Mouse (Mus musculus): ENCODE results near the gene Hunk. TPM values are rescaled to one million over a fixed set of nuclear protein-coding genes. Genes with fewer than 3 reads are reported as not detected.

Hunk gene
- polyA plus RNA-seq, 1 experiment, result 0.07 TPM

- Histone ChIP-seq H3K4me3 (replicated peaks) (no peak overlapping the region), H3K4me1 (no peaks in the 10 kb centered on the region), H3K9me3 (no peaks in the 10 kb centered on the region), H3K36me3 (replicated peaks; ENCODE audit: low read length) (no peaks in the 10 kb centered on the region), H3K27me3 (replicated peaks) (peaks cover 17% of the 10 kb centered on the region)
- TF ChIP-seq GATA1 (IDR thresholded peaks at IDR 0.05; ENCODE audit: borderline replicate concordance, low read length) (no peak), FLI1 (IDR thresholded peaks at IDR 0.05; ENCODE audit: low read length) (no peak)
Measured at GRCm38 (mm10) chr16:90360327-90360726, 25.5 kb upstream of the Hunk start.

- no peak overlapping the region for H3K4me3 ChIP-seq (replicated peaks)
- TF ChIP-seq FLI1 (IDR thresholded peaks at IDR 0.05; ENCODE audit: low read length), result no peak
- TF ChIP-seq GATA1 (IDR thresholded peaks at IDR 0.05; ENCODE audit: borderline replicate concordance, low read length), result no peak
- H3K36me3 ChIP-seq (replicated peaks; ENCODE audit: low read length), result no peaks in the 10 kb centered on the region
- peaks cover 15% of the 10 kb centered on the region for H3K27me3 ChIP-seq (replicated peaks)
- H3K4me1 ChIP-seq, result no peaks in the 10 kb centered on the region
- no peaks in the 10 kb centered on the region for H3K9me3 ChIP-seq
Measured at GRCm38 (mm10) chr16:90362926-90363325, 22.9 kb upstream of the Hunk start.

GRCm38 (mm10) chr16:90379897-90380296 lies 5.9 kb upstream of the Hunk start:
- peaks cover 20% of the 10 kb centered on the region for H3K9me3 ChIP-seq
- no peaks in the 10 kb centered on the region for H3K36me3 ChIP-seq (replicated peaks; ENCODE audit: low read length)
- peaks cover 5% of the 10 kb centered on the region; the same call in 1 of the 2 replicates for H3K4me1 ChIP-seq
- no peak overlapping the region for H3K4me3 ChIP-seq (replicated peaks)
- peaks cover 47% of the 10 kb centered on the region for H3K27me3 ChIP-seq (replicated peaks)
- no peak for TF ChIP-seq FLI1 (IDR thresholded peaks at IDR 0.05; ENCODE audit: low read length)
- no peak for TF ChIP-seq GATA1 (IDR thresholded peaks at IDR 0.05; ENCODE audit: borderline replicate concordance, low read length)

- H3K4me3 ChIP-seq (replicated peaks), result no peak overlapping the region
- H3K27me3 ChIP-seq (replicated peaks), result peaks cover 62% of the 10 kb centered on the region
- TF ChIP-seq FLI1 (IDR thresholded peaks at IDR 0.05; ENCODE audit: low read length) (no peak), GATA1 (IDR thresholded peaks at IDR 0.05; ENCODE audit: borderline replicate concordance, low read length) (no peak)
- peaks cover 22% of the 10 kb centered on the region for H3K4me1 ChIP-seq
- H3K9me3 ChIP-seq, result peaks cover 20% of the 10 kb centered on the region
- H3K36me3 ChIP-seq (replicated peaks; ENCODE audit: low read length), result no peaks in the 10 kb centered on the region
Measured at GRCm38 (mm10) chr16:90381633-90382032, 4.2 kb upstream of the Hunk start.

GRCm38 (mm10) chr16:90382701-90383280 lies 3.0 kb upstream of the Hunk start:
- peaks cover 71% of the 10 kb centered on the region for H3K27me3 ChIP-seq (replicated peaks)
- no peak for TF ChIP-seq GATA1 (IDR thresholded peaks at IDR 0.05; ENCODE audit: borderline replicate concordance, low read length)
- TF ChIP-seq FLI1 (IDR thresholded peaks at IDR 0.05; ENCODE audit: low read length), result no peak

GRCm38 (mm10) chr16:90384058-90384457 lies 1.8 kb upstream of the Hunk start:
- H3K4me1 ChIP-seq, result peaks cover 28% of the 10 kb centered on the region
- no peak overlapping the region for H3K4me3 ChIP-seq (replicated peaks)
- TF ChIP-seq FLI1 (IDR thresholded peaks at IDR 0.05; ENCODE audit: low read length) (no peak), GATA1 (IDR thresholded peaks at IDR 0.05; ENCODE audit: borderline replicate concordance, low read length) (no peak)
- peaks cover 20% of the 10 kb centered on the region for H3K9me3 ChIP-seq
- no peaks in the 10 kb centered on the region for H3K36me3 ChIP-seq (replicated peaks; ENCODE audit: low read length)
- peaks cover 80% of the 10 kb centered on the region for H3K27me3 ChIP-seq (replicated peaks)

More at GRCm38 (mm10) chr16:90382701-90383280, 3.0 kb upstream of the Hunk start:
- H3K9me3 ChIP-seq, result peaks cover 20% of the 10 kb centered on the region
- H3K4me1 ChIP-seq, result peaks cover 28% of the 10 kb centered on the region
- H3K36me3 ChIP-seq (replicated peaks; ENCODE audit: low read length), result no peaks in the 10 kb centered on the region
- no peak overlapping the region for H3K4me3 ChIP-seq (replicated peaks)

- Histone ChIP-seq H3K4me3 (replicated peaks) (no peak overlapping the region), H3K27me3 (replicated peaks) (peaks cover 84% of the 10 kb centered on the region)
- no peak for TF ChIP-seq GATA1 (IDR thresholded peaks at IDR 0.05; ENCODE audit: borderline replicate concordance, low read length)
- TF ChIP-seq FLI1 (IDR thresholded peaks at IDR 0.05; ENCODE audit: low read length), result no peak
Measured at GRCm38 (mm10) chr16:90384846-90385245, 967 bp upstream of the Hunk start.

GRCm38 (mm10) chr16:90385326-90385687 lies 506 bp upstream of the Hunk start:
- Histone ChIP-seq H3K9me3 (peaks cover 20% of the 10 kb centered on the region), H3K4me1 (peaks cover 26% of the 10 kb centered on the region), H3K27me3 (replicated peaks) (peaks cover 80% of the 10 kb centered on the region), H3K36me3 (replicated peaks; ENCODE audit: low read length) (no peaks in the 10 kb centered on the region), H3K4me3 (replicated peaks) (peak overlapping the region; percentile 91)
- TF ChIP-seq FLI1 (IDR thresholded peaks at IDR 0.05; ENCODE audit: low read length) (no peak), GATA1 (IDR thresholded peaks at IDR 0.05; ENCODE audit: borderline replicate concordance, low read length) (no peak)

More at GRCm38 (mm10) chr16:90384846-90385245, 967 bp upstream of the Hunk start:
- peaks cover 20% of the 10 kb centered on the region for H3K9me3 ChIP-seq
- no peaks in the 10 kb centered on the region for H3K36me3 ChIP-seq (replicated peaks; ENCODE audit: low read length)
- peaks cover 28% of the 10 kb centered on the region for H3K4me1 ChIP-seq

- Histone ChIP-seq H3K9me3 (peaks cover 25% of the 10 kb centered on the region), H3K27me3 (replicated peaks) (peaks cover 79% of the 10 kb centered on the region), H3K4me1 (peaks cover 26% of the 10 kb centered on the region), H3K36me3 (replicated peaks; ENCODE audit: low read length) (no peaks in the 10 kb centered on the region), H3K4me3 (replicated peaks) (peak overlapping the region; percentile 91)
- TF ChIP-seq GATA1 (IDR thresholded peaks at IDR 0.05; ENCODE audit: borderline replicate concordance, low read length) (no peak), FLI1 (IDR thresholded peaks at IDR 0.05; ENCODE audit: low read length) (no peak)
Measured at GRCm38 (mm10) chr16:90386514-90387160, 824 bp downstream of the Hunk start.

- no peaks in the 10 kb centered on the region for H3K36me3 ChIP-seq (replicated peaks; ENCODE audit: low read length)
- peaks cover 74% of the 10 kb centered on the region for H3K27me3 ChIP-seq (replicated peaks)
- peak overlapping the region; percentile 91 for H3K4me3 ChIP-seq (replicated peaks)
- peaks cover 22% of the 10 kb centered on the region for H3K9me3 ChIP-seq
- no peak for TF ChIP-seq FLI1 (IDR thresholded peaks at IDR 0.05; ENCODE audit: low read length)
- no peak for TF ChIP-seq GATA1 (IDR thresholded peaks at IDR 0.05; ENCODE audit: borderline replicate concordance, low read length)
- H3K4me1 ChIP-seq, result peaks cover 26% of the 10 kb centered on the region
Measured at GRCm38 (mm10) chr16:90387161-90387671, 1.4 kb downstream of the Hunk start.
